Mouse (Mus musculus): ENCODE measurements around the gene H2-Ob.

H2-Ob gene

GRCm38 (mm10) chr17:34247047-34247446 is 8.3 kb downstream of the H2-Ob start:
- no peak for DNase-seq

GRCm38 (mm10) chr17:34248764-34249163 is 10.1 kb downstream of the H2-Ob start:
- DNase-seq = no peak

DNA sequence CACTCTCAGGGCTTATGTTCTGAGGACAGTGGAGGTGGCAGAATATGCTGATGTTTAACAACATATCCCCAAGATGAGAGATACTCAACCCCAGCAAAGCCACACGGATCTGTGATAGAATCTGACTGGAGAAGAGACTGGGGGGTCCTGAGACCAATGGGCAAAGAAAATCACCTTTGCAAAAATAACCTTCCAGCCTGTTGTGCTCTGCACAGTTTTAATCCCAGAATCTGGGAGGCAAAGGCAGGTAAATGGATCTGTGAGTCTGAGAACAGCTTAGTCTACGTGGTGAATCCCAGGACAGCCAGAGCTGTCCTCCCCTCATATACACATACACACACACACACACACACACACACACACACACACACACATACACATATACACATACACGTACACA is 10.7 kb downstream of the H2-Ob start:
- no peak for DNase-seq

GRCm38 (mm10) chr17:34249878-34250277 is 11.2 kb downstream of the H2-Ob start:
- DNase-seq = peak; percentile 17

- DNase-seq = no peak
Measured at GRCm38 (mm10) chr17:34251666-34252065, 13.0 kb downstream of the H2-Ob start.

- DNase-seq = no peak
Measured at GRCm38 (mm10) chr17:34256501-34256900, 17.8 kb downstream of the H2-Ob start.

DNA sequence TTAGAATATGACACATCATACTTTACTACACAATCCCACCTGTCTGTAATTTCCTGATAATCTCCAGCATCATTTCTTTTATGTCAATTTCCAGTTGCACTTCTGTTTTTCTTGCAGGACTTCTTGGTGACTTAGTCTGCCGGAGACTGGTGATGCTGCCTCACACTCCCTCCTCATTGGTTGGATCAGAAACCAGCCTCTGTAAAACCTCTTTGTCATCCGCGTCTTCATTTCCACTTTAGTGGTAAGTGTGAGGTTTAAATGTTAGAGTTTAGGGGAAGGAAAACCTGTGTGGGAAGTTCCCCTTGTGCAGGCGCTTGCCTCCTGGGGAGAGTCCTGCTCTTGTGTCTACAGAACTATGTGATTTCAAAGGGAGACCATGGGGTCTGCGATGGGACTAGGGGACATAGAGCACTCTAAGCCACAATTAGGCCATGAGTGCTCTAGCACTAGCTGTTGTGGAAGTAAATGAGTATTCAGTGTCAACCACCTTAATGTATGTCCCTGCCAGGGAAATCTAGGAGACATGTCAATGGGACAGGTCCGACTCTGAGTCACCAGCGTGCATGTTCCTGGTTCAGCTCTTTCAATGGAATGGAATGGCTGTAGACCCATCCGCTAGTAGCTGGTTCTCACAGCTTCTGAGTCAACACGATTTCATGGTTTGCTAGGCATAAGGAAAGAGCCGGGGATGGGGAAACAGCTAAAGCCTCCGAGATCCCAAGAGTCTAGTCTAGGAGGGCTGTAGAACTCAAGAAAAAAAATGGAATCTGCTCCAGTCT is 19.1 kb downstream of the H2-Ob start, which contains the start of gene H2-Ab1:
H2-Ab1 (plus strand) TSS at position 96 of the 782 bp plus-strand sequence.
- DNase-seq = peak; percentile 12

DNA sequence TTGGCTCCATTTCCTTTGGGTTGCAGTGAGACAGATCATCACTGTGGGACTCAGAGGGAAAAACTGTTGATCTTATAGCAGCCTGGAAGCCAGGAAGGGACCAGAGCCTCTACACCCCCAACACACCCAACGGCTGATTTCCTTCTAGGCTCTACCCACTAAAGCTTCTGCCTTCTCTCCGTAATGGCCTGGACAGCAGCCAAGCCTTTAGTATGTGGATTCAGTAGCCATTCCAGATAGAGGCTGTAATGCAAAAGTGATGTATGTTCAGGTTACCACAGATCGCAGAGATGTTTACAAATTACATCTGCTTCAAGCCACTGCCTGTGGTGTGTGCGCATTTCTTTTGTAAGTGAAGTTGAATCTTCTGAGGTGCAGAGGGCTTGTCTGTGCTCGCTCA is 21.8 kb downstream of the H2-Ob start:
- DNase-seq = no peak

DNA sequence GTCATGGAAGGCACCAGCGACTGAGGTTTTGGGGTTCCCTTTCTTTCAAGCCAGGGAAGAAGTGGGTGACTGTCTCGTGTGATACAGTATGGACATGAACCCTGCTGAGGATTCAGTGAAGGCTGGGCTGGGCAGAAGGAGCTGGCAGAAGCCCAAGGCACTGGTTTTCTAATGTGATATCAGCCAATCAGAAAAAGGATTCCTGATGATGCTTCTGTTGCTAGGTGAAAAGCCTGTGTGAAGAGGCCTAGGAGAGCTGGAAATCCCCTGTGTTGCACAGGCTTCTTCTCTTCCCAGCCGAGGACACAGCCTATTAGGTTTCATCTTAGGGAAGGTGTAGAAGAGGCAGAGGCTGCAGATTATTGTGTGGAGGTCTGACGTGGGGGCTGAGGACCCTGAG is 22.8 kb downstream of the H2-Ob start:
- DNase-seq = peak; percentile 15

DNA sequence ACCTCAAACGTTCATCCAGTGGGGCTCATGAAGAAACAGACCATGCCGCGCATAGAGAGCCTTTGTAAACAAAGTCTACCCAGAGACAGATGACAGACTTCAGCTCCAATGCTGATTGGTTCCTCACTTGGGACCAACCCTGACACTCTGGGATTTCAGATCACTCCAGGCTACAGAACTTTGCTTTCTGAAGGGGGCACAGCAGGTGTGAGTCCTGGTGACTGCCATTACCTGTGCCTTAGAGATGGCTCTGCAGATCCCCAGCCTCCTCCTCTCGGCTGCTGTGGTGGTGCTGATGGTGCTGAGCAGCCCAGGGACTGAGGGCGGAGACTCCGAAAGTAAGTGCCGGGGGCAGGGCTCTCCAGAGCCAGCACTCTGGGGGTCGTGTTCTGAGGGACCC is 24.4 kb downstream of the H2-Ob start:
- DNase-seq = peak; percentile 37

DNA sequence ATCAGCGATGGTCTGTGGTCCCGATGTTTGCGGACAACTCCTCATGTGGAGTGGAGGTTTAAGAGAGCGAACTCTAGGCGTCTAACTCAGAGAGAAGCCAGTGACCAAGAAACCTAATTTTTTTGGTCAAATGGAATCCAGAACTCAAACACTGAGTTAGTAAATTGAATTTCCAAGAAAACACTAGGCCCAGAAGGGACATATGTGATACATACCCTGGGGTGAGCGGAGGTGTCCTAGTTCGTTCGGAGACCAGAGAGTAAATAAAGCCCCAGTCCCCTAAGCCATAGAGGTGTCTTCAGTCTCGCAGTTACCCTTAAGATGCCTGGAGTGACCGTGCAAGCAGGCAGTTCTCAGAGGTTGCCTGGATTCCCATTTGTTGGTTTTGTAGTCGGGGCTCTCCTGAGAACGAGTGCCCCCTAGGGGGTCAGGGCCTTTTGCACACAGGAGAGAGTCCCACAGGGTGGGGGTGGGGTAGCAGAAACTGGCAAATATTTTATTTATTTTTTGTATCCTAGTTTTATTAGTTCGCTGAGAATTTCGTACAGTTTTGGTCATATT is 25.2 kb downstream of the H2-Ob start:
- no peak for DNase-seq

DNA sequence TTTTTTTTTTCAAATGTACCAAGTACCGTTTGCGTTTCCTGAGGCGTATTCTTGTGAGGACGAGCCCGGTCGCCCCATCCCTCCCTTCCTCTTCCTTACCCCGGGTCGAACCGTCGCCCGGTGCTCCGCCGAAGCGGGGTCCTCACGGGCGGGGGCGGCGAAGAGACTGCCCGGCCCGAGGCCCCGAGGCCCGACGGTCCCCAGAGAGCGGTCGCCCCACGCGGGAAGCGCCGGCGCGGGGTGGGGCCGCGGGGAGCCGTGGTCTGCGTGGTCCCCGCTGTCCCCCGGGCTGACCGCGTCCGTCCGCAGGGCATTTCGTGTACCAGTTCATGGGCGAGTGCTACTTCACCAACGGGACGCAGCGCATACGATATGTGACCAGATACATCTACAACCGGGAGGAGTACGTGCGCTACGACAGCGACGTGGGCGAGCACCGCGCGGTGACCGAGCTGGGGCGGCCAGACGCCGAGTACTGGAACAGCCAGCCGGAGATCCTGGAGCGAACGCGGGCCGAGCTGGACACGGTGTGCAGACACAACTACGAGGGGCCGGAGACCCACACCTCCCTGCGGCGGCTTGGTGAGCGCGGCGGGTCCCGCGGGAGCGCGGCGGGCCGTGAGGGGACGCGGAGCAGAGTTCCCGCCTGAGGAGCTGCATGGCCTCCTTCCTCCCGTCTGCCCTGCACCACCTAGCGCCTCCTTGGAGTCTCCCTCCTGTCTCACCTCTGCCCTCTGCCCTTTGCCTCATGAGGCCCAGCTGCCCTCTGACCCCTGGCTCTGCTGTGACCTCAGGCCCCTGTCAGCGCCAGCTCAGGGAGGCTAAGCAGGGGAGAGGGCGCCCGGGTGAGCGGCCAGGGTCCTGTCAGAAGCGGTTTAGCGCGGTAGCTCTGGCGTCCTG is 26.0 kb downstream of the H2-Ob start:
- no peak for DNase-seq

GRCm38 (mm10) chr17:34268262-34268661 is 29.6 kb downstream of the H2-Ob start:
- DNase-seq = no peak

DNA sequence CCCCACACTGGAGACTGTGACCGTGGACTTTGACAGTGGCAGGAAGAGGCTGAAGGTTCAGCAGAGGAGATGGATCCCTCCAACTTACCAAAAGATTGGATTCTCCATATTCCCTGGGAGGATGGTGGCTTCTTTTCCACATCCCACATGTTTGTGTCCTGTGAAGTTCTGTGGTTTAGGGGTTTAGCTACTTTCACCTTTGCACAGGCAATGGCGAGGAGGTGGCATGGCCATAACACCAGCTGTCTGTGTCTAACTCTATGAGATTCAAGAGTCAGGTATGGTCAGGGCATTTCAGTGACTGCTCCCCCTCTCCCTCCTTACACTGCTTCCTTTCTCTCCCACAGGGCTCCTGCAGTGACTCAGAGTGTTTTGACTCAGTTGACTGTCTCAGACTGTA is 30.0 kb downstream of the H2-Ob start:
- no peak for DNase-seq

GRCm38 (mm10) chr17:34269817-34270216 is 31.1 kb downstream of the H2-Ob start:
- no peak for DNase-seq

DNA sequence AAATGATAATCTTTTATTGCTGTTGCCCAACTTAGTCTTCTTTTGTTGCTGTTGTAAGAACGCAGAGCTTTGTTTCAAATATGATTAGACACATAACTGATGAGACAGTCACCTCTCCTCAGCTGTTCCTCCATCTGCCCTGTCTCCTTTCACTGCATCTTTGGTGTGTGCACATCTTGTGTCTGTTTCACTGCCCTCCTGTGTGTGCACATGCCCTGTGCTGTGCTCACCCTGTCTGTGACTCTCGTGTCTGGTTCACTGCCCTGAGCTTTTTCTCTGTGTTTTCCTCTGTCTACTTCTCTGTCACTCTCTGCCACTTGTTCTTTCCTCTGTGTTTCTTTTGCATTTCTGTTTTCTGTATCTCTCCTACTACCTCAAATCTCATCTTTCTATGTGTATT is 31.5 kb downstream of the H2-Ob start:
- DNase-seq = no peak

- DNase-seq = no peak
Measured at GRCm38 (mm10) chr17:34270940-34271339, 32.2 kb downstream of the H2-Ob start.

DNA sequence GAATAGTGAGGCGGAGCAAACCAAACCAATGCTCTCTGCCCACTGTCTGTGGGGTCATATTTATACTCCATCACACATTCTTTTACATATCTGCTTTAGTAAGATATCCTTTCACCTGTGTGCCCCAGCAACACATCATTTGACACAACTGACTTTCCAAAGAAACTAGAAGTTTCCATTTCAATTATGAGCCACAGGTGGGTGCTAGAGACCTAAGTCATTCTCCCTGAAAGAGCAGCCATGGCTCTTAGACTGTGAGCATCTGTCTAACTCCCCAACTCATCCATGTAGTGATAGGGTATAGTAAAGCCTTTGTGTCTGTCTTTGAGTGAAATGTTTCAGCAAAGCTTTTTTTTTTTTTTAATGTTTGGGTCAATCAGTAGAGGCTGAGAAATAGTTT is 33.4 kb downstream of the H2-Ob start:
- no peak for DNase-seq

DNA sequence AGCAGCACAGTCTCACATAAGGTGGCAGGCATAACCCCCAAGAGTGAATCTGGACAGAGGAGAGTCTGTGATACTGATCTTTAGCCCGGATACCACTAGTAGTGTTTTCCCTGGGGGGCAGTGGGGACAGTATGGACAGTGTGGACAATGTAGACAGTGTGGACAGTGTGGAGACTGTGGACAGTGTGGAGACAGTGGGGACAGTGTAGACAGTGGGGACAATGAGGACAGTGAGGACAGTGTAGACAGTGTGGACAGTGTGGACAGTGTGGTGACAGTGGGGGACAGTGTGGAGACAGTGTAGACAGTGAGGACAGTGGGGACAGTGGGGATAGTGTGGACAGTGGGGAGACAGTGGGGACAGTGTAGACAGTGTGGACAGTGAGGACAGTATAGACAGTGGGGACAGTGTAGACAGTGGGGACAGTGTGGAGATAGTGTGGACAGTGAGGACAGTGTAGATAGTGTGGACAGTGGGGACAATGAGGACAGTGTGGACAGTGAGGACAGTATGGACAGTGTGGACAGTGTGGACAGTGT is 41.9 kb downstream of the H2-Ob start:
- no peak for DNase-seq

GRCm38 (mm10) chr17:34281836-34282235 is 43.1 kb downstream of the H2-Ob start:
- DNase-seq = no peak

DNA sequence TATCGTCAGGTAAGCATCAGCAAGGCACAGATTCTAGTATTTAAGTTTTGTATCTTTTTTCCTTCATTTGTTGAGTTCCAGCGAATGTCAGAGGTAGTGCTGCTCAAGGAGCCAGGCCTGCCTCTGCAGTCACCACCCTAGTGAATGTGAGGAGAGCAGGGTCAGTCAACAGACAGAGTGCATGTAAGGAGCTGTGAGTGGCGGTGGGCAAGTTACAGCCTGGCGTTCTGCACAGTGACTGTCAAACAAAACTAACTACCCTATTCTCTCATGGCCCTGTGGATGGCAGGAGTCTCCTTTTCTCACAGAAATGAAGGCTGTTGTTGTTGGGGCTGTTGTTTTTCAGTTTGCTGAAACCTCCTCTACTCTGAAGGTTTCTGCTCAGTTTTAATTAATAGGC is 46.7 kb downstream of the H2-Ob start:
- DNase-seq = no peak

DNA sequence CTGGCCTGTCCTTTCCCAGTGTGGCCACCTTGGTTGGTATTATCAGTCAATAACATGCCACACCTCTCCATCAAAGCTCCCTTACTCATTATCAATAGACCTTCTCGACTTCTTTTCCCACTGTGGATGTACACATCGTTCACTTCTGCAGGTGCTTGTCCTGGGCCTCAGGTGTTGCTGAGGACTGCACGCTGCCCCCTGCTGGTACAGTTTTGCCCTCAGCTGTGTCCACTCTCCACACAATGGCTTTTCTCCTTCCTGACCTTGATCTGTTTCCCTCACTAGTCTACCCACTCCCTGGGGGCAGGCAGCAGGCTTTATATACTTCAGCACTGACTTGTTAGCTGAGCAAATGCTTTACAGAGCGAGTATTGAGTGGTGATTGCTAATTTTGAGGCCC is 47.1 kb downstream of the H2-Ob start:
- no peak for DNase-seq

GRCm38 (mm10) chr17:34286501-34286900 is 47.8 kb downstream of the H2-Ob start:
- DNase-seq = no peak

Measured in cerebellum, adult 9-11 months (tissue).